Mouse (Mus musculus) limb, embryonic 13.5 days (tissue): Measurements from ENCODE around the gene Mab21l3. TPM values are rescaled to one million over a fixed set of nuclear protein-coding genes. Genes with fewer than 3 reads are reported as not detected.

Source experiments
- ATAC-seq: fragments of 200-750 bp; cut with Nextera tagmentation; 2 replicates; pipeline ENCODE4 v1.8.0; 2017; ENCODE audit warnings: low read depth, moderate number of reproducible peaks, moderate TSS enrichment; ENCODE audit not compliant: low FRiP score
- H3K27ac ChIP-seq: fragments of 300-500 bp; sonication (generic); 2 replicates; pipeline ENCODE4 v1.5.1; 2015; ENCODE audit warnings: inconsistent platforms, mild to moderate bottlenecking, moderate library complexity
- H3K27me3 ChIP-seq: fragments of 300-500 bp; sonication (generic); 2 replicates; pipeline ENCODE4 v1.6.1; 2015; ENCODE audit warnings: mild to moderate bottlenecking, inconsistent platforms
- H3K36me3 ChIP-seq: fragments of 300-500 bp; sonication (generic); 2 replicates; pipeline ENCODE4 v1.6.1; 2015; ENCODE audit warnings: inconsistent platforms, mild to moderate bottlenecking, moderate library complexity
- H3K4me1 ChIP-seq: fragments of 300-500 bp; sonication (generic); 2 replicates; pipeline ENCODE4 v1.6.1; 2015; ENCODE audit warnings: inconsistent platforms
- H3K4me2 ChIP-seq: fragments of 300-500 bp; sonication (generic); replicated peaks from 2 replicates; pipeline ENCODE4 v1.6.1; 2015; ENCODE audit warnings: inconsistent platforms, mild to moderate bottlenecking, moderate library complexity
- H3K4me3 ChIP-seq: fragments of 300-500 bp; sonication (generic); 2 replicates; pipeline ENCODE4 v1.5.1; 2015; ENCODE audit warnings: moderate library complexity, mild to moderate bottlenecking, inconsistent platforms
- H3K9ac ChIP-seq: fragments of 300-500 bp; sonication (generic); 2 replicates; pipeline ENCODE4 v1.6.1; 2015; ENCODE audit warnings: mild to moderate bottlenecking, inconsistent platforms
- H3K9me3 ChIP-seq: fragments of 300-500 bp; sonication (generic); 2 replicates; pipeline ENCODE4 v1.6.1; 2016; ENCODE audit warnings: inconsistent platforms
- WGBS: fragments of 180-500 bp; shearing (Covaris S2); methylation state at CpG from one replicate; pipeline ENCODE4 v1.1.7; 2015; 5-methylcytosine and 5-hydroxymethylcytosine counted together
- polyA plus RNA-seq: library from polyadenylated mRNA; unstranded; fragments of >200 nt; fragmentation: Nextera tagmentation; extraction: Ambion mirVana; gene quantifications from 2 replicates; pipeline ENCODE4 v1.2.1, GENCODE M21; 2015

Gene Mab21l3
- polyA plus RNA-seq, 1 experiment from 2014 or later = 1.3 TPM

DNA sequence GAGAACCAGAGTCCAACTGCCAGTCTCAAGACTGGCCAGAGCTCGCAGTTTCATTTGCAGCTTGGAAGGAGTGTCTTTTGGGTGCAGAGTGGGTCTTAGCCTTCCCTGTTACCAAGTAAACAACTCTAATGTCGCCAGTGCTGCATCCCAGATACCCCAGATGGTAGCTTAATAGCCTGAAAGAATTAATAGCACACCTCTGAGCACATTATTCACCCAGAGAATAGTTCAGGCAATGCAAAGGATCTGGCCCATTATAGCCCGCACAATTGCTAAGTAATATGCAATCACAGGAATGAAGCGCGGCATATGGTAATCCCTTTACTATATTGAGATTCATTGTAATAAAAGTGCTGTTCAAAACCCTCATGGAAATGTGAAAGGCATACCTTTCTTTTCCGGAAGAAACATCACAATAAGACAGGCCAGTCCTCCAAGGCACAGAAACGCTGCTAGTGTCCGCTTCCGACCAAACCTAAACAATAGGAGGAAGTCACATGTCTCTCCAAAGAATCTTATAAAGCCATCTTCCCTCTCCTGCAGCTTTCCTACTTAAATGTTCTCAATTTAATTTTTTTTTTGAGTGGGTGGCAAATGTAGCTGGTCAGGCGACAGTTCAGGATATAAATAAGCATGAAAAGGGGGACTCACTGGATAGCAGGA is 26.6 kb upstream of the Mab21l3 start:
- no peak overlapping the region for H3K27ac ChIP-seq
- WGBS = 82% methylated on average over 10 of the region's 10 CpGs
- no peaks in the 10 kb centered on the region for H3K9me3 ChIP-seq
- H3K9ac ChIP-seq = no peak overlapping the region
- no peak overlapping the region for H3K4me3 ChIP-seq
- no peak for ATAC-seq
- no peak overlapping the region for H3K4me2 ChIP-seq
- 0 out of 2 replicates have a peak, but pooled peaks cover 7% of the 10 kb centered on the region for H3K4me1 ChIP-seq
- H3K27me3 ChIP-seq = no peaks in the 10 kb centered on the region
- peaks cover 54% of the 10 kb centered on the region for H3K36me3 ChIP-seq

DNA sequence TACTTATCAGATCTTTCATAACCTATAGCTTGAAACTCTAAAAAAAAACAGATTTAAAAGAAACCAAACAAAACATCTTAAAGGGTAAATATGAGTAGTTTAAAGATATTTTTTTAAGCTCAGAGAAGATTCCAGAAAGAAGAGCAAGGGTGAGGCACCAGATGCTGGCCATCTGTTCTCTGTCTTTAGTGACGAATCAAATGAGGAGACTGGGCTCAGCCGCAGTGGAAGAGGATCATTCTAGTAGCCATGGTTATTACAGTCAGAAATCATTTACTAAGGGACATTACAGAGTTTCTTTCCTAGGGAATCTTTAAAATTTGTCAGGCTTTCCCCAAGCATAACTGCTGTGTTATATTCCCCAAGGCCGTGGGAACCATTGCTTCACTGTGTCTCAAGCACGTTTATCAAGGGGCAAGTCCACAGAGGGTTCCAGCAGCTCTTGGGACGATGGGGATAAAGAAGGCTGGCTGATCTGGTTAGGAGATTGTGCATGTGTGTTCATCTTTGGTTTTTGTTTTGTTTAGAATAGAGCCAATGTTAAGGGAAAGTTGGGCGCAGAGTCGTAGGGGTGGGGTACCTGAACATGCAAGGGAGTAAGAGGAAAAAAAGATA is 24.4 kb upstream of the Mab21l3 start:
- WGBS = 81% methylated on average over 7 of the region's 7 CpGs
- Histone ChIP-seq H3K27me3 (no peaks in the 10 kb centered on the region), H3K9ac (no peak overlapping the region), H3K36me3 (peaks cover 39% of the 10 kb centered on the region), H3K9me3 (no peaks in the 10 kb centered on the region), H3K4me1 (0 out of 2 replicates have a peak, but pooled peaks cover 5% of the 10 kb centered on the region), H3K4me2 (no peak overlapping the region), H3K27ac (no peak overlapping the region), H3K4me3 (no peak overlapping the region)
- no peak for ATAC-seq

DNA sequence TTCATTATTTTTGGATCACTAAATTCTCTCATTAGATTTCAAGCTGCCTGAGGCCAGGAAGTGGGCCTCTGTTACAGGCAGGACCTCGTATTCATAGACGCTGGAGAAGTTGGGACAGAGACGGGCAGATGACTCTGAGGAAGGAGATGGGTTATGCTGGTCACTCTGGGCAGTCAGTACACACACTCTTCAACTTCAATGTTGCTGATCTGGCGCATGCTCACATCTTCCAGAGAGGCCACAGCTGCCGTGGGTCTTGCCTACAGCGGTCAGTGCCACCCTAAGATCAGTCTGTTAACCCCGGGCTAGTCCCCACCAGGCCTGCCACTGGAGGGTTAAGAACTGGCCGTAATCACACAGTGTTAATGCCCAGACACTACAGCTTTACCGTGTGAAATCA is 23.2 kb upstream of the Mab21l3 start:
- H3K27ac ChIP-seq = no peak overlapping the region
- H3K36me3 ChIP-seq = peaks cover 30% of the 10 kb centered on the region
- no peak overlapping the region for H3K4me2 ChIP-seq
- WGBS = 76% methylated on average over 9 of the region's 9 CpGs
- no peak overlapping the region for H3K9ac ChIP-seq
- H3K4me3 ChIP-seq = no peak overlapping the region
- ATAC-seq = no peak
- H3K9me3 ChIP-seq = no peaks in the 10 kb centered on the region
- no peaks in the 10 kb centered on the region for H3K27me3 ChIP-seq
- peaks cover 9% of the 10 kb centered on the region for H3K4me1 ChIP-seq

DNA sequence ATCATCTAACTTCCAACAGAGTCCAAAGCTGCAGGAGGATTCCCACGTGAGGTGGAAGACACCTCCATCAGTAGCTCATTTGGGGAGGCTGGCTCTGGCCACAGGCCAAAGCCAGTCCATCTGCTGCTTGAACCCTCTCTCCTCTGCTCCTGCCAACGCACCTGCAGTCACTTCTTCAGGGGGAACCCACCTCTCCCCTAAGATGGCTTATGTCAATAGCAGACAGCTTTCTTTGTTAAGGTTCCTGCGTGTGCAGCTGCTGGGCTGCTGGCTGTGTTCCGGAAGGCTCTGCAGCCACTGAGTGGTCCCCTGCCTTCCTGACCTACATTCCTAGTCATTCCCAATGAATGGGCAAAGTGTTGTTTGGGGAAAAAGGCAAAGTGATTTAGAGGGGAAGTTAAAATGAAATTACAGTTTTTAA is 18.3 kb upstream of the Mab21l3 start:
- WGBS = 66% methylated on average over 4 of the region's 4 CpGs
- Histone ChIP-seq H3K36me3 (peaks cover 29% of the 10 kb centered on the region), H3K9ac (no peak overlapping the region), H3K4me2 (no peak overlapping the region), H3K27ac (0 out of 2 replicates have a peak overlapping the region, but pooled peaks have one; percentile 28), H3K9me3 (no peaks in the 10 kb centered on the region), H3K4me1 (peaks cover 8% of the 10 kb centered on the region), H3K4me3 (no peak overlapping the region), H3K27me3 (no peaks in the 10 kb centered on the region)
- no peak for ATAC-seq

DNA sequence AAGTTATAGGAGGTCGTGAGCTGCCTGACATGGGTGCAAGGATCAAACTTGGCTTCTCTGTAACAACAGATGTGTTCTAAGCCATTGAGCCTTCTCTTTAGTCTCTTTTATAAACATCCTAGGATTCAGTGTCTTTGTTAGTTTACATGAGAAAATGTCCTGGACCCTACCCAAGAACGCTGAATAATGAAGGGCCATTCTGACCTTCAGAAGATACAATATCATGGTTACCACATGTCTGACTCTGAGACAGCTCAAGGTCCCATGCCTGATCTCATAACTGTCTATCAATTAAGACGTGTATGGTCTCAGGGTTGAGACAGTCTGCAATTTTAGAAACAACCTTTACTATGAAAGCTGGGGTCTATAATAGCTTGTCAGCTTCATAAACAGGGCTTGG is 13.1 kb upstream of the Mab21l3 start:
- Histone ChIP-seq H3K4me3 (no peak overlapping the region), H3K4me2 (no peak overlapping the region), H3K9me3 (no peaks in the 10 kb centered on the region), H3K27ac (no peak overlapping the region), H3K27me3 (no peaks in the 10 kb centered on the region), H3K9ac (no peak overlapping the region), H3K4me1 (peaks cover 3% of the 10 kb centered on the region), H3K36me3 (peaks cover 58% of the 10 kb centered on the region)
- 83% methylated on average over 3 of the region's 3 CpGs for WGBS
- ATAC-seq = no peak

DNA sequence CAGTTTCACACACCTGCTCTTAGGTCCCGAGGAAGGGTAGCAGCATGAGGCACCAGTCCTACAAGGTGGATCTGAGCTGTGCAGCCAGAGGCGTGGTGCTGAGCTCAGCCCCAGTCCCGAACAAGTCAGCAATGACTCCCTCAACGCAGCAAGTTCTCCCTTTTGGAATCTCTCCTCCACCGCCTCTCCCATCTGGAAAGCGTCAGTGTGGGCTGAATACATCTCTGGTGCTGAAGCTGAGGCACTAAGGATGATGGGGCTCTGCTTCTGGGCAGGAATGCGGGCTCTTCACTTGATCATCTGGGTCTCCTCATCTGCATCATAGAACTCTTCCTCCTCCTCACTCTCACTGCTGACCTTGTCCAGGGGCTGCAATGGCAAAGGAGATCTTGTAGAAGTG is 11.4 kb upstream of the Mab21l3 start:
- 71% methylated on average over 7 of the region's 7 CpGs for WGBS
- no peak for ATAC-seq
- Histone ChIP-seq H3K9ac (no peak overlapping the region), H3K9me3 (no peaks in the 10 kb centered on the region), H3K36me3 (peaks cover 55% of the 10 kb centered on the region), H3K27ac (no peak overlapping the region), H3K4me1 (no peaks in the 10 kb centered on the region), H3K27me3 (no peaks in the 10 kb centered on the region), H3K4me2 (no peak overlapping the region), H3K4me3 (no peak overlapping the region)

DNA sequence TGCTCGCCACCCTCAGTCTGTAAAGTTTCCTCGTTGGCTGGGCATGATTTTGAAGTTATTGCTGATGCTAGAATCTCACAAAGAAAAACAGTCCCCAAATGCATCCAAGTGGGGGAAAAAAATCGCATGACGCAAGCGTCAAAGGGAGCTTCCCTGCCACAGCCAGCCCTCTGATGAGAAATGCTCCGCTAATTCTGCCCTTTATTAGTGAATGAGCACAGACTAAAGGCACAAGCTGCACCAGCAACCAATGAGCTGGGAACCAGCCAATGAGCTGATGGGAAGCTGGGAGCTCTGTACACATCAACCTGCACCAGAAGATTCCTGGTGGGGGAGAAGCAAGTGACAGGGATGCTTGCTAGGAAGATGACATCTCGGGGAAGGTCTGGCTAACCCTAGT is 11.0 kb upstream of the Mab21l3 start:
- Histone ChIP-seq H3K4me2 (no peak overlapping the region), H3K9ac (no peak overlapping the region), H3K27me3 (no peaks in the 10 kb centered on the region), H3K36me3 (peaks cover 55% of the 10 kb centered on the region), H3K4me3 (no peak overlapping the region), H3K9me3 (no peaks in the 10 kb centered on the region), H3K4me1 (no peaks in the 10 kb centered on the region), H3K27ac (no peak overlapping the region)
- no peak for ATAC-seq
- WGBS = 81% methylated on average over 7 of the region's 7 CpGs

DNA sequence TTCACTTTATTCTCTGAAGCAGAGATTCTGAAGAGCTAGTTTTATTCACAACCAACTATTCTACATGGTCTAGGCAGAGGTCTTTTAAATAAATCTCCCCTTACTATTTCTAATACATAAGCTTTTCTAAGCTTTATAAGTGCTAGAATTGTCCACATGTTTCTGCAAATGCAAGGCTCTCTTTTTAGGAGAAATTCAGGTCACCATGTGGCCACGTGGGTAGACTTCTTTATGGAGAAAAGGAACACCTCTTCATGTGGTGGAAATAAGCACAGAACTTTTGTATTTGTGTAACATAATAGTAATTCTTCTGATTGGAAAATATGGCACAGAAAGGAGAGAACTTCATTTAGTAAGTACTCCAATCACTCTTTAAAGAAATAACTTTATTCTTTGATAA is 5.3 kb upstream of the Mab21l3 start:
- no peaks in the 10 kb centered on the region for H3K4me1 ChIP-seq
- H3K36me3 ChIP-seq = 0 out of 2 replicates have a peak, but pooled peaks cover 8% of the 10 kb centered on the region
- no peaks in the 10 kb centered on the region for H3K27me3 ChIP-seq
- WGBS = 73% methylated on average over 1 of the region's 1 CpGs
- no peak overlapping the region for H3K4me2 ChIP-seq
- no peak overlapping the region for H3K27ac ChIP-seq
- H3K9ac ChIP-seq = no peak overlapping the region
- no peak overlapping the region for H3K4me3 ChIP-seq
- ATAC-seq = no peak
- H3K9me3 ChIP-seq = no peaks in the 10 kb centered on the region

DNA sequence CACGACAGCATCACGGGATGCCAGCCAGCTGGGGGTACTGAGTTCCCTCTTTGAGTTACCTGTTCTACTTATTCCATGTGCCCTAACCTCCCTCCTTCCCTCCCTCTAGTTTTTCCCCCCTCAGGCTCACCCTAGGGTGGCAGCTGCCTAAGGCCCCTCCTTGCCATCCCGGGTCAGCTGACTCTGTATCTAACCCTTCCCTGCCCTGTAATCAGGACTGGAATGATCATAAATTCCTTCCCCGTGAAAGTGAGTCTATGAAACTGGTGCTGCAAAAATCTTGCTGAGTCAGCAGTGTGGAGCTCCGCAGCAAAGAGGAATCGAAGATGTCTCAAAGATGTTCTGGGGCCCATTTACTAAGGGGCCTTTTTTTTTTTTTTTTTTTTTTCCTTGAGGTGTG is 2.6 kb upstream of the Mab21l3 start:
- Histone ChIP-seq H3K27ac (no peak overlapping the region), H3K4me1 (no peaks in the 10 kb centered on the region), H3K4me3 (no peak overlapping the region), H3K36me3 (no peaks in the 10 kb centered on the region), H3K9me3 (no peaks in the 10 kb centered on the region), H3K9ac (no peak overlapping the region), H3K4me2 (no peak overlapping the region), H3K27me3 (no peaks in the 10 kb centered on the region)
- 54% methylated on average over 6 of the region's 6 CpGs for WGBS
- no peak for ATAC-seq

DNA sequence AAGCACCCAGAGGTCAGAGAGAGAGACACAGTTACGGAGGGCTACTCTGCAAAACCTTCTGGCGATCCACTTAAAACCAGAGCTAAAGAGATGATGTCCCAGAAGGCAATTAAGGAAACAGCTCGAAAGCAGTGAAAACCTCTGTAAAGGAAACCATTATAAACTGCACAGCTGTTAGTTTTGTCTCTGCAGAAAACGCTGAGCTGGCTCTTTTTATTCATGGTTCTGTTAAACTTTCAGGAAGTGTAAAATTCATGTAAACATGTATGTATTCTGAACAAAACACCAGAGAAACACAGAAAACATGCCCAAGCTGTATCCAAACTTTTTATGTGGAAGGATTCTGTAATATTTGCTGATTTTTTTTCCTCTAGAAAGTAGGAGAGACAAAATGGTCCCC is 2.7 kb downstream of the Mab21l3 start:
- 23% methylated on average over 4 of the region's 4 CpGs for WGBS
- no peak overlapping the region for H3K4me2 ChIP-seq

DNA sequence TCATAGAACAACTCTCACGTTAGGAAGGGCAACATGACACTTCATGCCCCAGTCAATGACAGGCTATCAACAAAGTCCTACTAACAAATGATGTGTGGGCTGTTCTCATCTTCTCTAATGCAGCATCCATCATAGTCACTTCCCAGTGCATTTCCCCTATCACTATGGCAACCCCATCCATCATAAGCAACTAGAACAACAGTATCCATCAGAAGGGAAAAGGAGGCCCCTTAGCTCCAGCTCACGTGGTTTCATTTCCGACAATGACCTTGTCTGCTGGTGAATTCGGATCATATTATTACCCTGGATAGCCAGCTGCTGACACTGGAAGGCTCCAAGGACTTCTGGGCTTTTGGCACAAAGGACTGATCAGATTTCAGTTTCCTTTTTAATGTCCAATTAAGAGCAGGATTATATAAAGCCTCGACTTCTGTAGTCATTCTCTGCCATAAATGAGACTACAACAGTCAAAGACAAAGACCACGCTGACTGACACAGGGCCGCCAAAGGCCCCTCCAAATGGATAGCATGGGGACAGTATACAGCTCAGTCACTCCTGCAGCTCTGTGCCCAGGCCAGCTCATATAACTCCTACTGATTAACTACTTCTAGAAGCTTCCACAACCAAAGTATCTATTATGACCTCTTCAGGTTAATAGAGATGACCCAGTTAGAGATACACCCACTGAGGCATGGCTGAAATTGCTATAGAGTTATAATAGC is 6.2 kb downstream of the Mab21l3 start:
- no peaks in the 10 kb centered on the region for H3K9me3 ChIP-seq
- H3K9ac ChIP-seq = no peak overlapping the region
- H3K4me3 ChIP-seq = no peak overlapping the region
- no peaks in the 10 kb centered on the region for H3K27me3 ChIP-seq
- WGBS = 69% methylated on average over 7 of the region's 7 CpGs
- H3K27ac ChIP-seq = no peak overlapping the region
- H3K36me3 ChIP-seq = no peaks in the 10 kb centered on the region
- peaks cover 7% of the 10 kb centered on the region for H3K4me1 ChIP-seq
- no peak for ATAC-seq
- H3K4me2 ChIP-seq = no peak overlapping the region

More for the DNA sequence above, 2.7 kb downstream of the Mab21l3 start:
- H3K4me3 ChIP-seq = no peak overlapping the region
- ATAC-seq = no peak
- H3K27ac ChIP-seq = peak overlapping the region; percentile 7; the same call in 1 of the 2 replicates
- peaks cover 7% of the 10 kb centered on the region for H3K4me1 ChIP-seq
- no peaks in the 10 kb centered on the region for H3K27me3 ChIP-seq
- H3K36me3 ChIP-seq = no peaks in the 10 kb centered on the region
- H3K9ac ChIP-seq = no peak overlapping the region
- no peaks in the 10 kb centered on the region for H3K9me3 ChIP-seq

DNA sequence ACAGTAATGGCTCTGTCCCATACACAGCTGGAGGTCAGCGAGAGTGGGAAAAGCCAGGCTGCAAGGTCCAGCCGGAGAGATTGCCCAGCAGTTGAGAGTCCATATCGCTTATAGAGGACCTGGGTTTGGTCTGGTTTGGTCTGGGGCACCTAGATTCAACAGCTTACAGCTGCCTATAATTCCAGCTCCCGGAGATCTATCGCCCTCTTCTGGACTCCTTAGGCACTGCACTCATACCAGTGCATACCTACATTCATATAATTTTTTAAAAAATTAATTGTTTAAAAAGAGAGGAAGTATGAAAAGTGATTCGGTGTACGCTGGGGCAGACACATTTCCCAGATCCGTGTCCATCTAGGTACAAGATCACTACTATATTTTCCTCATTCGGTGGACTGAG is 9.4 kb downstream of the Mab21l3 start:
- H3K27ac ChIP-seq = no peak overlapping the region
- H3K9me3 ChIP-seq = no peaks in the 10 kb centered on the region
- WGBS = 87% methylated on average over 9 of the region's 9 CpGs
- no peaks in the 10 kb centered on the region for H3K27me3 ChIP-seq
- no peak overlapping the region for H3K9ac ChIP-seq
- ATAC-seq = no peak
- H3K36me3 ChIP-seq = no peaks in the 10 kb centered on the region
- H3K4me2 ChIP-seq = no peak overlapping the region
- no peak overlapping the region for H3K4me3 ChIP-seq
- peaks cover 18% of the 10 kb centered on the region for H3K4me1 ChIP-seq
